Mouse (Mus musculus) thymus, adult 2 months (tissue): ENCODE results near the gene Samd3. TPM values are rescaled to one million over a fixed set of nuclear protein-coding genes. Genes with fewer than 3 reads are reported as not detected.

ENCODE experiments used
- DNase-seq: peaks from one replicate; pipeline ENCODE4 v3.0.0; 2021
- H3K27ac ChIP-seq: fragments of 200-500 bp; 2 replicates; pipeline ENCODE4 v1.5.1; 2012; ENCODE audit warnings: low read length, control low read depth; ENCODE audit not compliant: control insufficient read depth, insufficient read depth
- H3K27me3 ChIP-seq: fragments of 200-500 bp; 2 replicates; pipeline ENCODE4 v1.6.1; 2012; ENCODE audit warnings: mild to moderate bottlenecking, low read length, moderate library complexity, mixed read lengths; ENCODE audit not compliant: control insufficient read depth, insufficient read depth
- H3K36me3 ChIP-seq: fragments of 200-500 bp; 2 replicates; pipeline ENCODE4 v1.6.1; 2012; ENCODE audit warnings: mild to moderate bottlenecking, low read length, moderate library complexity; ENCODE audit not compliant: control insufficient read depth, insufficient read depth
- H3K4me1 ChIP-seq: fragments of 200-500 bp; replicated peaks from 2 replicates; pipeline ENCODE4 v1.6.1; 2012; ENCODE audit warnings: low read length; ENCODE audit not compliant: control insufficient read depth, insufficient read depth
- H3K4me3 ChIP-seq: fragments of 200-500 bp; 2 replicates; pipeline ENCODE4 v1.5.1; 2012; ENCODE audit warnings: mild to moderate bottlenecking, low read length, control low read depth, moderate library complexity; ENCODE audit not compliant: control insufficient read depth, insufficient read depth
- CTCF ChIP-seq: fragments of 200-500 bp; IDR thresholded peaks from 2 replicates; pipeline ENCODE4 v1.5.1; 2012; ENCODE audit warnings: mild to moderate bottlenecking, control low read depth, low read length, moderate library complexity, borderline replicate concordance; ENCODE audit not compliant: control insufficient read depth, poor library complexity, insufficient read depth; ENCODE audit errors: extremely low read depth
- POLR2A ChIP-seq: fragments of 200-500 bp; IDR thresholded peaks from 2 replicates; pipeline ENCODE4 v1.6.1; 2012; ENCODE audit warnings: mild to moderate bottlenecking, low read length, control low read depth, moderate library complexity; ENCODE audit not compliant: control insufficient read depth, poor library complexity, insufficient read depth; ENCODE audit errors: extremely low read depth
- WGBS: fragments of 180-500 bp; shearing (Covaris S2); methylation state at CpG from one replicate; pipeline ENCODE4 v1.1.7; 2018; 5-methylcytosine and 5-hydroxymethylcytosine counted together
- polyA plus RNA-seq: library from polyadenylated mRNA; depleted of rRNA; stranded (reverse); fragments of >200 nt; gene quantifications from 2 replicates; pipeline ENCODE4 v1.2.3, GENCODE M21; 2012; rRNA removed

The Samd3 gene
- polyA plus RNA-seq, 1 experiment: 0.28 TPM

- H3K27me3 ChIP-seq: no peaks in the 10 kb centered on the region
- TF ChIP-seq CTCF (no peak), POLR2A (no peak)
- H3K36me3 ChIP-seq: peaks cover 13% of the 10 kb centered on the region
- H3K27ac ChIP-seq: no peak overlapping the region
- WGBS: 96% methylated on average over 7 of the region's 7 CpGs
- DNase-seq: no peak
- no peak overlapping the region for H3K4me3 ChIP-seq
- H3K4me1 ChIP-seq: no peaks in the 10 kb centered on the region
Measured at GRCm38 (mm10) chr10:26297626-26298025, 68.1 kb downstream of the Samd3 start.

GRCm38 (mm10) chr10:26302336-26302735 lies 72.8 kb downstream of the Samd3 start:
- Histone ChIP-seq H3K36me3 (peaks cover 16% of the 10 kb centered on the region), H3K27ac (no peak overlapping the region), H3K27me3 (no peaks in the 10 kb centered on the region), H3K4me1 (no peaks in the 10 kb centered on the region), H3K4me3 (no peak overlapping the region)
- WGBS: 97% methylated on average over 4 of the region's 4 CpGs
- TF ChIP-seq CTCF (no peak), POLR2A (no peak)
- DNase-seq: no peak

GRCm38 (mm10) chr10:26303485-26303884 lies 74.0 kb downstream of the Samd3 start:
- 99% methylated on average over 6 of the region's 6 CpGs for WGBS
- TF ChIP-seq POLR2A: no peak
- no peak for TF ChIP-seq CTCF
- Histone ChIP-seq H3K36me3 (peaks cover 14% of the 10 kb centered on the region), H3K4me1 (no peaks in the 10 kb centered on the region), H3K27ac (no peak overlapping the region), H3K4me3 (no peak overlapping the region), H3K27me3 (no peaks in the 10 kb centered on the region)
- DNase-seq: no peak

- Histone ChIP-seq H3K4me3 (no peak overlapping the region), H3K27me3 (no peaks in the 10 kb centered on the region), H3K4me1 (peaks cover 2% of the 10 kb centered on the region; the same call in 1 of the 2 replicates), H3K36me3 (peaks cover 47% of the 10 kb centered on the region), H3K27ac (no peak overlapping the region)
- WGBS: 97% methylated on average over 15 of the region's 15 CpGs
- no peak for DNase-seq
- TF ChIP-seq CTCF (no peak), POLR2A (no peak)
Measured at GRCm38 (mm10) chr10:26314327-26314726, 84.8 kb downstream of the Samd3 start.

GRCm38 (mm10) chr10:26320679-26321078 lies 91.2 kb downstream of the Samd3 start:
- H3K4me3 ChIP-seq: no peak overlapping the region
- no peak for TF ChIP-seq POLR2A
- no peak for TF ChIP-seq CTCF
- peaks cover 17% of the 10 kb centered on the region for H3K4me1 ChIP-seq
- WGBS: 94% methylated on average over 4 of the region's 4 CpGs
- no peak overlapping the region for H3K27ac ChIP-seq
- no peak for DNase-seq
- peaks cover 11% of the 10 kb centered on the region; the same call in 1 of the 2 replicates for H3K36me3 ChIP-seq
- no peaks in the 10 kb centered on the region for H3K27me3 ChIP-seq

Other genes with a start within 250 kb of the Samd3 start
- 0.08 TPM in 1 of 2 replicates, not detected in the other for gene Gm9767, start 151.5 kb upstream of the Samd3 start, polyA plus RNA-seq
- gene Tmem200a, start 150.7 kb upstream of the Samd3 start, polyA plus RNA-seq: 0.10 and 0.11 TPM in 2 replicates
- gene L3mbtl3, start 146.3 kb downstream of the Samd3 start, polyA plus RNA-seq: 12.3 and 13.8 TPM in 2 replicates